Mouse (Mus musculus): ENCODE results near the gene B3gat3. TPM values are rescaled to one million over a fixed set of nuclear protein-coding genes. Genes with fewer than 3 reads are reported as not detected.
"Not testable (repeated sequence)": the region's sequence is repeated elsewhere in the genome, so short reads cannot be mapped to it uniquely, and the experiment has no call there.

B3gat3 gene
- polyA plus RNA-seq, 1 experiment from 2014 or later: 35.9 TPM

GRCm38 (mm10) chr19:8962256-8962655 lies 42.1 kb downstream of the B3gat3 start:
- Histone ChIP-seq H3K9me3 (replicated peaks; ENCODE audit: control insufficient read depth, low read length) (no peaks in the 10 kb centered on the region), H3K27me3 (ENCODE audit: control insufficient read depth, insufficient read depth, low read length) (no peaks in the 10 kb centered on the region), H3K27ac (ENCODE audit: low read depth, low read length) (no peak overlapping the region), H3K9ac (ENCODE audit: low read depth, low read length) (no peak overlapping the region), H3K4me1 (ENCODE audit: control insufficient read depth, insufficient read depth, low read length) (peaks cover 5% of the 10 kb centered on the region), H3K36me3 (ENCODE audit: control insufficient read depth, insufficient read depth, low read length) (peaks cover 38% of the 10 kb centered on the region), H3K4me2 (no peak overlapping the region), H3K4me3 (ENCODE audit: low read depth, low read length) (no peak overlapping the region)
- 88% methylated on average over 2 of the region's 2 CpGs for WGBS (ENCODE audit: insufficient replicate concordance)
- ATAC-seq (replicated peaks; ENCODE audit: insufficient number of reproducible peaks, low FRiP score, low TSS enrichment): no peak

- H3K36me3 ChIP-seq (ENCODE audit: control insufficient read depth, insufficient read depth, low read length): peaks cover 40% of the 10 kb centered on the region
- H3K9ac ChIP-seq (ENCODE audit: low read depth, low read length): 0 out of 2 replicates have a peak overlapping the region, but pooled peaks have one; percentile 16
- no peaks in the 10 kb centered on the region for H3K27me3 ChIP-seq (ENCODE audit: control insufficient read depth, insufficient read depth, low read length)
- no peaks in the 10 kb centered on the region for H3K9me3 ChIP-seq (replicated peaks; ENCODE audit: control insufficient read depth, low read length)
- H3K4me2 ChIP-seq: no peak overlapping the region
- H3K4me3 ChIP-seq (ENCODE audit: low read depth, low read length): no peak overlapping the region
- WGBS (ENCODE audit: insufficient replicate concordance): 86% methylated on average over 11 of the region's 11 CpGs
- peaks cover 9% of the 10 kb centered on the region for H3K4me1 ChIP-seq (ENCODE audit: control insufficient read depth, insufficient read depth, low read length)
- no peak for ATAC-seq (replicated peaks; ENCODE audit: insufficient number of reproducible peaks, low FRiP score, low TSS enrichment)
- H3K27ac ChIP-seq (ENCODE audit: low read depth, low read length): no peak overlapping the region; the same call in 1 of the 2 replicates
Observed at GRCm38 (mm10) chr19:8965075-8965474, 44.9 kb downstream of the B3gat3 start.

- WGBS (ENCODE audit: insufficient replicate concordance): 63% methylated on average over 8 of the region's 8 CpGs
Observed at GRCm38 (mm10) chr19:8965771-8966170, 45.6 kb downstream of the B3gat3 start.

GRCm38 (mm10) chr19:8966198-8966589 lies 46.0 kb downstream of the B3gat3 start:
- H3K9me3 ChIP-seq (replicated peaks; ENCODE audit: control insufficient read depth, low read length): no peaks in the 10 kb centered on the region
- peak overlapping the region; percentile 90 for H3K27ac ChIP-seq (ENCODE audit: low read depth, low read length)
- peaks cover 50% of the 10 kb centered on the region for H3K36me3 ChIP-seq (ENCODE audit: control insufficient read depth, insufficient read depth, low read length)
- H3K9ac ChIP-seq (ENCODE audit: low read depth, low read length): peak overlapping the region; percentile 87
- ATAC-seq (replicated peaks; ENCODE audit: insufficient number of reproducible peaks, low FRiP score, low TSS enrichment): no peak
- 36% methylated on average over 5 of the region's 5 CpGs for WGBS (ENCODE audit: insufficient replicate concordance)
- H3K4me1 ChIP-seq (ENCODE audit: control insufficient read depth, insufficient read depth, low read length): peaks cover 9% of the 10 kb centered on the region
- H3K27me3 ChIP-seq (ENCODE audit: control insufficient read depth, insufficient read depth, low read length): no peaks in the 10 kb centered on the region
- H3K4me2 ChIP-seq: peak overlapping the region; percentile 80
- H3K4me3 ChIP-seq (ENCODE audit: low read depth, low read length): peak overlapping the region; percentile 70

More at GRCm38 (mm10) chr19:8965771-8966170, 45.6 kb downstream of the B3gat3 start:
- H3K9me3 ChIP-seq (replicated peaks; ENCODE audit: control insufficient read depth, low read length): no peaks in the 10 kb centered on the region
- H3K36me3 ChIP-seq (ENCODE audit: control insufficient read depth, insufficient read depth, low read length): peaks cover 46% of the 10 kb centered on the region
- H3K27me3 ChIP-seq (ENCODE audit: control insufficient read depth, insufficient read depth, low read length): no peaks in the 10 kb centered on the region
- H3K9ac ChIP-seq (ENCODE audit: low read depth, low read length): peak overlapping the region; percentile 87
- peak overlapping the region; percentile 80 for H3K4me2 ChIP-seq
- H3K4me1 ChIP-seq (ENCODE audit: control insufficient read depth, insufficient read depth, low read length): peaks cover 9% of the 10 kb centered on the region
- ATAC-seq (replicated peaks; ENCODE audit: insufficient number of reproducible peaks, low FRiP score, low TSS enrichment): no peak
- H3K4me3 ChIP-seq (ENCODE audit: low read depth, low read length): peak overlapping the region; percentile 70
- peak overlapping the region; percentile 90 for H3K27ac ChIP-seq (ENCODE audit: low read depth, low read length)

- WGBS (ENCODE audit: insufficient replicate concordance): under 1% methylated on average over 52 of the region's 52 CpGs
- peak within 1 kb of the TSS; percentile 80 for H3K4me2 ChIP-seq
- H3K27ac ChIP-seq (ENCODE audit: low read depth, low read length): peak within 1 kb of the TSS; percentile 90
- H3K4me3 ChIP-seq (ENCODE audit: low read depth, low read length): peak within 1 kb of the TSS; percentile 70
- peak within 1 kb of the TSS; percentile 89 for H3K9ac ChIP-seq (ENCODE audit: low read depth, low read length)
- no peaks in the 10 kb centered on the region for H3K9me3 ChIP-seq (replicated peaks; ENCODE audit: control insufficient read depth, low read length)
- peak; percentile 98 for ATAC-seq (replicated peaks; ENCODE audit: insufficient number of reproducible peaks, low FRiP score, low TSS enrichment)
- no peaks in the 10 kb centered on the region for H3K27me3 ChIP-seq (ENCODE audit: control insufficient read depth, insufficient read depth, low read length)
- peaks cover 50% of the 10 kb centered on the region for H3K36me3 ChIP-seq (ENCODE audit: control insufficient read depth, insufficient read depth, low read length)
- H3K4me1 ChIP-seq (ENCODE audit: control insufficient read depth, insufficient read depth, low read length): peaks cover 9% of the 10 kb centered on the region
Observed at GRCm38 (mm10) chr19:8966590-8967372, 46.6 kb downstream of the B3gat3 start, which contains the start of gene Eef1g. TSS of gene Eef1g (plus strand) at chr19:8967041.

GRCm38 (mm10) chr19:8967373-8967743 lies 47.2 kb downstream of the B3gat3 start:
- 0% methylated on average over 8 of the region's 8 CpGs for WGBS (ENCODE audit: insufficient replicate concordance)
- peak overlapping the region; percentile 81 for H3K27ac ChIP-seq (ENCODE audit: low read depth, low read length)
- peaks cover 51% of the 10 kb centered on the region for H3K36me3 ChIP-seq (ENCODE audit: control insufficient read depth, insufficient read depth, low read length)
- H3K9me3 ChIP-seq (replicated peaks; ENCODE audit: control insufficient read depth, low read length): no peaks in the 10 kb centered on the region
- no peaks in the 10 kb centered on the region for H3K27me3 ChIP-seq (ENCODE audit: control insufficient read depth, insufficient read depth, low read length)
- no peak for ATAC-seq (replicated peaks; ENCODE audit: insufficient number of reproducible peaks, low FRiP score, low TSS enrichment)
- peaks cover 9% of the 10 kb centered on the region for H3K4me1 ChIP-seq (ENCODE audit: control insufficient read depth, insufficient read depth, low read length)
- peak overlapping the region; percentile 70 for H3K4me3 ChIP-seq (ENCODE audit: low read depth, low read length)
- H3K9ac ChIP-seq (ENCODE audit: low read depth, low read length): peak overlapping the region; percentile 89
- H3K4me2 ChIP-seq: peak overlapping the region; percentile 80

- H3K36me3 ChIP-seq (ENCODE audit: control insufficient read depth, insufficient read depth, low read length): peaks cover 52% of the 10 kb centered on the region
Observed at GRCm38 (mm10) chr19:8967893-8968292, 47.7 kb downstream of the B3gat3 start.

GRCm38 (mm10) chr19:8972491-8972890 lies 52.3 kb downstream of the B3gat3 start:
- not testable (repeated sequence) for H3K9me3 ChIP-seq (replicated peaks; ENCODE audit: control insufficient read depth, low read length); H3K27ac ChIP-seq (ENCODE audit: low read depth, low read length); H3K9ac ChIP-seq (ENCODE audit: low read depth, low read length); ATAC-seq (replicated peaks; ENCODE audit: insufficient number of reproducible peaks, low FRiP score, low TSS enrichment); H3K27me3 ChIP-seq (ENCODE audit: control insufficient read depth, insufficient read depth, low read length); H3K4me3 ChIP-seq (ENCODE audit: low read depth, low read length); H3K4me2 ChIP-seq; H3K4me1 ChIP-seq (ENCODE audit: control insufficient read depth, insufficient read depth, low read length)
- 85% methylated on average over 8 of the region's 8 CpGs for WGBS (ENCODE audit: insufficient replicate concordance)
- peaks cover 71% of the 10 kb centered on the region for H3K36me3 ChIP-seq (ENCODE audit: control insufficient read depth, insufficient read depth, low read length)

More at GRCm38 (mm10) chr19:8967893-8968292, 47.7 kb downstream of the B3gat3 start:
- Histone ChIP-seq H3K27ac (ENCODE audit: low read depth, low read length) (peak overlapping the region; percentile 81), H3K9ac (ENCODE audit: low read depth, low read length) (peak overlapping the region; percentile 89), H3K4me1 (ENCODE audit: control insufficient read depth, insufficient read depth, low read length) (peaks cover 9% of the 10 kb centered on the region), H3K9me3 (replicated peaks; ENCODE audit: control insufficient read depth, low read length) (no peaks in the 10 kb centered on the region), H3K27me3 (ENCODE audit: control insufficient read depth, insufficient read depth, low read length) (no peaks in the 10 kb centered on the region), H3K4me3 (ENCODE audit: low read depth, low read length) (peak overlapping the region; percentile 70), H3K4me2 (peak overlapping the region; percentile 80)
- WGBS (ENCODE audit: insufficient replicate concordance): 5% methylated on average over 9 of the region's 9 CpGs
- ATAC-seq (replicated peaks; ENCODE audit: insufficient number of reproducible peaks, low FRiP score, low TSS enrichment): no peak
